In genomic region chr9:105492744-105493143, GRCm38 (mm10) we compare ENCODE assay signal across 11 mouse cellular contexts. TPM values are rescaled to one million over a fixed set of nuclear protein-coding genes. Genes with fewer than 3 reads are reported as not detected.
DNase-seq lines count a peak whose midpoint lies in the region; ATAC-seq lines count a peak whose summit lies in the region.
"Had no signal": no experiment of that assay in that cellular context is flagged by ENCODE, and none has a peak within 500 bp of the region (broad histone marks: within the 10 kb centered on the region; RNA-seq: fewer than 3 reads in every experiment).

No protein-coding gene starts in this region.

- ATAC-seq in hindbrain, embryonic 12.5 days (ENCODE audit: low FRiP score), result no peak
- no peak for ATAC-seq in hindbrain, embryonic 11.5 days (ENCODE audit: low FRiP score)
- ATAC-seq in neural tube, embryonic 12.5 days (ENCODE audit: low FRiP score, low read depth), result no peak
- no peak for ATAC-seq in forebrain, embryonic 15.5 days (replicated peaks)
- ATAC-seq in neural tube, embryonic 14.5 days (ENCODE audit: low read depth), result no peak

- H3K36me3 ChIP-seq in hindbrain, embryonic 12.5 days, result 0 out of 2 replicates have a peak, but pooled peaks cover 2% of the 10 kb centered on the region
- H3K36me3 ChIP-seq in hindbrain, embryonic 11.5 days (ENCODE audit: control insufficient read depth, insufficient read depth, low read length), result no peaks in the 10 kb centered on the region
- peaks cover 8% of the 10 kb centered on the region; the same call in 1 of the 2 replicates for H3K36me3 ChIP-seq in neural tube, embryonic 12.5 days
- H3K36me3 ChIP-seq in forebrain, embryonic 15.5 days, result no peaks in the 10 kb centered on the region
- H3K36me3 ChIP-seq in neural tube, embryonic 14.5 days (ENCODE audit: control insufficient read depth, insufficient read depth, low read length), result no peaks in the 10 kb centered on the region

- H3K4me2 ChIP-seq in hindbrain, embryonic 12.5 days (replicated peaks), result peak overlapping the region; percentile 97; the same call in 1 of the 2 replicates
- no peak overlapping the region for H3K4me2 ChIP-seq in hindbrain, embryonic 11.5 days (replicated peaks; ENCODE audit: low read depth, low read length)
- H3K4me2 ChIP-seq in neural tube, embryonic 12.5 days (replicated peaks), result peak overlapping the region; percentile 96
- peak overlapping the region; percentile 86; the same call in 1 of the 2 replicates for H3K4me2 ChIP-seq in forebrain, embryonic 15.5 days (replicated peaks)
- peak overlapping the region; percentile 97 for H3K4me2 ChIP-seq in neural tube, embryonic 14.5 days (ENCODE audit: low read depth, low read length)

- H3K4me3 ChIP-seq in hindbrain, embryonic 12.5 days, result no peak overlapping the region
- H3K4me3 ChIP-seq in hindbrain, embryonic 11.5 days (ENCODE audit: low read depth, low read length), result no peak overlapping the region
- no peak overlapping the region for H3K4me3 ChIP-seq in neural tube, embryonic 12.5 days
- H3K4me3 ChIP-seq in forebrain, embryonic 15.5 days, result 0 out of 2 replicates have a peak overlapping the region, but pooled peaks have one; percentile 99
- peak overlapping the region; percentile 89; the same call in 1 of the 2 replicates for H3K4me3 ChIP-seq in neural tube, embryonic 14.5 days (ENCODE audit: low read depth, low read length)

- H3K9ac ChIP-seq in hindbrain, embryonic 12.5 days, result no peak overlapping the region
- no peak overlapping the region for H3K9ac ChIP-seq in hindbrain, embryonic 11.5 days (ENCODE audit: low read depth, low read length)
- H3K9ac ChIP-seq in neural tube, embryonic 12.5 days, result no peak overlapping the region
- H3K9ac ChIP-seq in forebrain, embryonic 15.5 days (replicated peaks), result no peak overlapping the region
- H3K9ac ChIP-seq in neural tube, embryonic 14.5 days (replicated peaks; ENCODE audit: low read depth, low read length), result no peak overlapping the region

- H3K27me3 ChIP-seq in hindbrain, embryonic 12.5 days, result no peaks in the 10 kb centered on the region
- H3K27me3 ChIP-seq in hindbrain, embryonic 11.5 days (ENCODE audit: control insufficient read depth, insufficient read depth, low read length), result no peaks in the 10 kb centered on the region
- no peaks in the 10 kb centered on the region for H3K27me3 ChIP-seq in neural tube, embryonic 12.5 days (replicated peaks)
- H3K27me3 ChIP-seq in forebrain, embryonic 15.5 days, result no peaks in the 10 kb centered on the region
- no peaks in the 10 kb centered on the region; the same call in 1 of the 2 replicates for H3K27me3 ChIP-seq in neural tube, embryonic 14.5 days (ENCODE audit: control insufficient read depth, insufficient read depth, low read length)

- WGBS in hindbrain, embryonic 12.5 days, result 72% methylated on average over 3 of the region's 3 CpGs
- 84% methylated on average over 3 of the region's 3 CpGs for WGBS in hindbrain, embryonic 11.5 days
- 43% methylated on average over 3 of the region's 3 CpGs for WGBS in neural tube, embryonic 12.5 days
- WGBS in forebrain, embryonic 15.5 days, result 73% methylated on average over 3 of the region's 3 CpGs
- WGBS in neural tube, embryonic 14.5 days, result 43% methylated on average over 3 of the region's 3 CpGs

- no peak for DNase-seq in hindbrain, embryonic 11.5 days (ENCODE audit: low spot score)
- DNase-seq in neural tube, embryonic 10.5 days (ENCODE audit: extremely low spot score, low spot score), result no peak
- no peak for DNase-seq in B cell, adult 2 months
- no peak for DNase-seq in cerebellum, adult 11 months
- DNase-seq: cerebellum, postnatal 14 days; kidney, postnatal 10 days; lung, adult 18-20 months had no signal

- no peaks in the 10 kb centered on the region for H3K9me3 ChIP-seq in hindbrain, embryonic 12.5 days (replicated peaks)
- H3K9me3 ChIP-seq in hindbrain, embryonic 11.5 days (ENCODE audit: control insufficient read depth, low read length), result no peaks in the 10 kb centered on the region
- no peaks in the 10 kb centered on the region for H3K9me3 ChIP-seq in neural tube, embryonic 12.5 days
- no peaks in the 10 kb centered on the region for H3K9me3 ChIP-seq in forebrain, embryonic 15.5 days
- no peaks in the 10 kb centered on the region for H3K9me3 ChIP-seq in neural tube, embryonic 14.5 days (ENCODE audit: control insufficient read depth, low read length)

- H3K27ac ChIP-seq in hindbrain, embryonic 12.5 days, result no peak overlapping the region
- no peak overlapping the region for H3K27ac ChIP-seq in hindbrain, embryonic 11.5 days (ENCODE audit: low read depth, low read length)
- H3K27ac ChIP-seq in neural tube, embryonic 12.5 days, result no peak overlapping the region
- no peak overlapping the region for H3K27ac ChIP-seq in forebrain, embryonic 15.5 days (replicated peaks)
- no peak overlapping the region for H3K27ac ChIP-seq in neural tube, embryonic 14.5 days (ENCODE audit: low read depth, low read length)

- H3K4me1 ChIP-seq in hindbrain, embryonic 12.5 days, result peaks cover 12% of the 10 kb centered on the region
- H3K4me1 ChIP-seq in hindbrain, embryonic 11.5 days (replicated peaks; ENCODE audit: control insufficient read depth, insufficient read depth, low read length), result no peaks in the 10 kb centered on the region
- peaks cover 15% of the 10 kb centered on the region for H3K4me1 ChIP-seq in neural tube, embryonic 12.5 days
- peaks cover 31% of the 10 kb centered on the region for H3K4me1 ChIP-seq in forebrain, embryonic 15.5 days
- H3K4me1 ChIP-seq in neural tube, embryonic 14.5 days (ENCODE audit: control insufficient read depth, insufficient read depth, low read length), result peaks cover 9% of the 10 kb centered on the region

RNA-seq across cellular contexts. Expression of gene Atp2c1, which starts 34.4 kb away (rescaled TPM):
- polyA plus RNA-seq in hindbrain, embryonic 12.5 days (2016; fragmentation: Nextera tagmentation; extraction: Ambion mirVana), result 94.4 and 99.3 TPM in 2 replicates
- polyA plus RNA-seq in hindbrain, embryonic 11.5 days (2014; fragmentation: Nextera tagmentation; extraction: Ambion mirVana), result 65.3 and 83.1 TPM in 2 replicates
- polyA plus RNA-seq in neural tube, embryonic 12.5 days (2016; fragmentation: Nextera tagmentation; extraction: Ambion mirVana), result 89.4 and 100 TPM in 2 replicates
- 91.8 and 95.0 TPM in 2 replicates for polyA plus RNA-seq in forebrain, embryonic 15.5 days (2015; fragmentation: Nextera tagmentation; extraction: Ambion mirVana)
- 95.7 and 121 TPM in 2 replicates for polyA plus RNA-seq in neural tube, embryonic 14.5 days (2014; fragmentation: Nextera tagmentation; extraction: Ambion mirVana)

Comparison
In these comparisons a context has a peak if more than half of its experiments do, and no peak if none do; other contexts are left out.
1. H3K4me3 ChIP-seq: peak in forebrain, embryonic 15.5 days (single experiment) and neural tube, embryonic 14.5 days (single experiment); none in hindbrain, embryonic 12.5 days (single experiment), hindbrain, embryonic 11.5 days (single experiment) and neural tube, embryonic 12.5 days (single experiment).